Mouse (Mus musculus): ENCODE data around the gene Fuca1. TPM values are rescaled to one million over a fixed set of nuclear protein-coding genes. Genes with fewer than 3 reads are reported as not detected.
A peak's percentile ranks its signal among the peaks of the same experiment; 100 is the strongest.

The Fuca1 gene
- 41.7 and 43.1 TPM in 2 replicates for polyA plus RNA-seq (2012; rRNA removed)

GRCm38 (mm10) chr4:135920304-135921241 lies at the start of gene Fuca1:
Fuca1 (plus strand) TSS chr4:135920735.
- peak; percentile 99 for DNase-seq (ENCODE audit: low read depth)

GRCm38 (mm10) chr4:135872015-135872414 lies 48.5 kb upstream of the Fuca1 start:
- TF ChIP-seq POLR2A (IDR thresholded peaks at IDR 0.05; ENCODE audit: borderline replicate concordance, extremely low read depth, insufficient read depth, insufficient read length, poor library complexity, severe bottlenecking) (no peak), CTCF (IDR thresholded peaks at IDR 0.05; ENCODE audit: borderline replicate concordance, extremely low read depth, insufficient read depth, insufficient read length) (no peak)
- DNase-seq (ENCODE audit: low read depth), result no peak

More at GRCm38 (mm10) chr4:135920304-135921241, at the start of gene Fuca1:
- TF ChIP-seq CTCF (IDR thresholded peaks at IDR 0.05; ENCODE audit: borderline replicate concordance, extremely low read depth, insufficient read depth, insufficient read length), result peak; percentile 81
- peak; percentile 76; the same call in 1 of the 2 replicates for TF ChIP-seq POLR2A (IDR thresholded peaks at IDR 0.05; ENCODE audit: borderline replicate concordance, extremely low read depth, insufficient read depth, insufficient read length, poor library complexity, severe bottlenecking)

GRCm38 (mm10) chr4:135872589-135873391 lies 47.7 kb upstream of the Fuca1 start:
- no peak for DNase-seq (ENCODE audit: low read depth)
- TF ChIP-seq CTCF (IDR thresholded peaks at IDR 0.05; ENCODE audit: borderline replicate concordance, extremely low read depth, insufficient read depth, insufficient read length), result no peak
- TF ChIP-seq POLR2A (IDR thresholded peaks at IDR 0.05; ENCODE audit: borderline replicate concordance, extremely low read depth, insufficient read depth, insufficient read length, poor library complexity, severe bottlenecking), result no peak

- peak; percentile 98 for DNase-seq (ENCODE audit: low read depth)
- peak; percentile 43; the same call in 1 of the 2 replicates for TF ChIP-seq POLR2A (IDR thresholded peaks at IDR 0.05; ENCODE audit: borderline replicate concordance, extremely low read depth, insufficient read depth, insufficient read length, poor library complexity, severe bottlenecking)
- no peak for TF ChIP-seq CTCF (IDR thresholded peaks at IDR 0.05; ENCODE audit: borderline replicate concordance, extremely low read depth, insufficient read depth, insufficient read length)
Observed at GRCm38 (mm10) chr4:135873526-135874202, 46.9 kb upstream of the Fuca1 start, which contains the start of gene Pnrc2. Pnrc2 (minus strand) TSS chr4:135873850.

GRCm38 (mm10) chr4:135874564-135875535 lies 45.7 kb upstream of the Fuca1 start:
- no peak for DNase-seq (ENCODE audit: low read depth)
- no peak for TF ChIP-seq POLR2A (IDR thresholded peaks at IDR 0.05; ENCODE audit: borderline replicate concordance, extremely low read depth, insufficient read depth, insufficient read length, poor library complexity, severe bottlenecking)
- no peak for TF ChIP-seq CTCF (IDR thresholded peaks at IDR 0.05; ENCODE audit: borderline replicate concordance, extremely low read depth, insufficient read depth, insufficient read length)

- TF ChIP-seq CTCF (IDR thresholded peaks at IDR 0.05; ENCODE audit: borderline replicate concordance, extremely low read depth, insufficient read depth, insufficient read length) (no peak), POLR2A (IDR thresholded peaks at IDR 0.05; ENCODE audit: borderline replicate concordance, extremely low read depth, insufficient read depth, insufficient read length, poor library complexity, severe bottlenecking) (no peak)
- no peak for DNase-seq (ENCODE audit: low read depth)
Observed at GRCm38 (mm10) chr4:135875546-135875945, 45.0 kb upstream of the Fuca1 start.

- TF ChIP-seq CTCF (IDR thresholded peaks at IDR 0.05; ENCODE audit: borderline replicate concordance, extremely low read depth, insufficient read depth, insufficient read length), result no peak
- TF ChIP-seq POLR2A (IDR thresholded peaks at IDR 0.05; ENCODE audit: borderline replicate concordance, extremely low read depth, insufficient read depth, insufficient read length, poor library complexity, severe bottlenecking), result no peak
- no peak for DNase-seq (ENCODE audit: low read depth)
Observed at GRCm38 (mm10) chr4:135875991-135876582, 44.4 kb upstream of the Fuca1 start.

- DNase-seq (ENCODE audit: low read depth), result peak; percentile 84
- TF ChIP-seq POLR2A (IDR thresholded peaks at IDR 0.05; ENCODE audit: borderline replicate concordance, extremely low read depth, insufficient read depth, insufficient read length, poor library complexity, severe bottlenecking), result no peak
Observed at GRCm38 (mm10) chr4:135876583-135877020, 43.9 kb upstream of the Fuca1 start.

- TF ChIP-seq POLR2A (IDR thresholded peaks at IDR 0.05; ENCODE audit: borderline replicate concordance, extremely low read depth, insufficient read depth, insufficient read length, poor library complexity, severe bottlenecking) (no peak), CTCF (IDR thresholded peaks at IDR 0.05; ENCODE audit: borderline replicate concordance, extremely low read depth, insufficient read depth, insufficient read length) (peak; percentile 32; the same call in 1 of the 2 replicates)
- no peak for DNase-seq (ENCODE audit: low read depth)
Observed at GRCm38 (mm10) chr4:135877742-135878141, 42.8 kb upstream of the Fuca1 start.
